Mouse (Mus musculus) MEL (cell line): ENCODE measurements around the gene Dclk1. TPM values are rescaled to one million over a fixed set of nuclear protein-coding genes. Genes with fewer than 3 reads are reported as not detected.

Experiments
- DNase-seq: peaks from one replicate; pipeline ENCODE4 v3.0.0; 2011; ENCODE audit warnings: low read depth, low spot score
- H3K27ac ChIP-seq: 2 replicates; pipeline ENCODE4 v1.5.1; 2012; ENCODE audit warnings: low read depth, mild to moderate bottlenecking, control low read depth, low read length, moderate library complexity; ENCODE audit not compliant: control insufficient read depth
- H3K27me3 ChIP-seq, 2 experiments: fragments of 150-350 bp in 1 of 2; sonication (generic) in 1 of 2; 2 replicates each; pipeline ENCODE4 v1.6.1; 2012; ENCODE audit warnings: low read length in 2 of 2, mild to moderate bottlenecking in 2 of 2, improper control_type of control experiment in 1 of 2, moderate library complexity in 1 of 2; ENCODE audit not compliant: insufficient read depth in 2 of 2, control insufficient read depth in 1 of 2
- H3K36me3 ChIP-seq, 2 experiments: 2 replicates each; pipeline ENCODE4 v1.6.1; 2012 to 2014; ENCODE audit warnings: low read length in 2 of 2, improper control_type of control experiment in 1 of 2, inconsistent platforms in 1 of 2, mild to moderate bottlenecking in 1 of 2; ENCODE audit not compliant: insufficient read depth in 2 of 2, control insufficient read depth in 1 of 2
- H3K4me1 ChIP-seq, 2 experiments: fragments of 150-350 bp in 1 of 2; sonication (generic) in 1 of 2; 2 replicates each; pipeline ENCODE4 v1.6.1; 2012; ENCODE audit warnings: low read length in 2 of 2, improper control_type of control experiment in 1 of 2, mild to moderate bottlenecking in 1 of 2; ENCODE audit not compliant: insufficient read depth in 2 of 2, control insufficient read depth in 1 of 2
- H3K4me3 ChIP-seq, 2 experiments: fragments of 150-350 bp in 1 of 2; sonication (generic) in 1 of 2; 2 replicates each; pipeline ENCODE4 v1.5.1; 2012; ENCODE audit warnings: low read depth in 2 of 2, low read length in 2 of 2, mild to moderate bottlenecking in 2 of 2, moderate library complexity in 2 of 2, control low read depth in 1 of 2, improper control_type of control experiment in 1 of 2; ENCODE audit not compliant: control insufficient read depth in 1 of 2, insufficient read depth in 1 of 2
- H3K79me2 ChIP-seq: 2 replicates; pipeline ENCODE4 v1.6.1; 2012; ENCODE audit warnings: mild to moderate bottlenecking, low read length, moderate library complexity; ENCODE audit not compliant: control insufficient read depth, poor library complexity, insufficient read depth
- H3K9ac ChIP-seq: 2 replicates; pipeline ENCODE4 v1.6.1; 2012; ENCODE audit warnings: low read depth, mild to moderate bottlenecking, control low read depth, low read length, moderate library complexity; ENCODE audit not compliant: control insufficient read depth, poor library complexity, severe bottlenecking
- H3K9me3 ChIP-seq: fragments of 150-350 bp; sonication (generic); replicated peaks from 2 replicates; pipeline ENCODE4 v1.6.1; 2012; ENCODE audit warnings: mild to moderate bottlenecking, low read length, improper control_type of control experiment, moderate library complexity; ENCODE audit not compliant: insufficient read depth
- BHLHE40 ChIP-seq: IDR thresholded peaks from 2 replicates; pipeline ENCODE4 v1.6.1; 2012; ENCODE audit warnings: low read depth, mild to moderate bottlenecking, inconsistent platforms, low read length, improper control_type of control experiment, borderline replicate concordance
- CHD1 ChIP-seq: IDR thresholded peaks from 2 replicates; pipeline ENCODE4 v1.6.1; 2012; ENCODE audit warnings: low read depth, mild to moderate bottlenecking, inconsistent platforms, low read length, improper control_type of control experiment
- CHD2 ChIP-seq: IDR thresholded peaks from 2 replicates; pipeline ENCODE4 v1.6.1; 2011; ENCODE audit warnings: low read length, improper control_type of control experiment
- CTCF ChIP-seq, 3 experiments: IDR thresholded peaks in 2 of 3; conservative IDR thresholded peaks in 1 of 3; 2 replicates each; pipeline ENCODE4 v1.5.1; 2011 to 2012; ENCODE audit warnings: low read length in 3 of 3, low read depth in 2 of 3, mild to moderate bottlenecking in 2 of 3, improper control_type of control experiment in 1 of 3, inconsistent platforms in 1 of 3, mixed read lengths in 1 of 3, moderate library complexity in 1 of 3; ENCODE audit not compliant: control insufficient read depth in 1 of 3, insufficient read depth in 1 of 3, poor library complexity in 1 of 3, severe bottlenecking in 1 of 3
- E2F4 ChIP-seq: IDR thresholded peaks from 2 replicates; pipeline ENCODE4 v1.6.1; 2011; ENCODE audit warnings: low read depth, low read length, improper control_type of control experiment, borderline replicate concordance
- ELF1 ChIP-seq: IDR thresholded peaks from 2 replicates; pipeline ENCODE4 v1.6.1; 2014; ENCODE audit warnings: low read depth, mild to moderate bottlenecking, inconsistent platforms, low read length, improper control_type of control experiment, moderate library complexity
- JUND ChIP-seq: IDR thresholded peaks from 2 replicates; pipeline ENCODE4 v1.6.1; 2011; ENCODE audit warnings: low read depth, mild to moderate bottlenecking, improper control_type of control experiment, low read length
- KAT2A ChIP-seq: conservative IDR thresholded peaks from 2 replicates; pipeline ENCODE4 v1.6.1; 2012; ENCODE audit warnings: low read depth, low read length, improper control_type of control experiment, inconsistent platforms
- MAFK ChIP-seq: IDR thresholded peaks from 2 replicates; pipeline ENCODE4 v1.6.1; 2011; ENCODE audit warnings: low read depth, mild to moderate bottlenecking, low read length, improper control_type of control experiment, borderline replicate concordance
- MAX ChIP-seq: IDR thresholded peaks from 2 replicates; pipeline ENCODE4 v1.6.1; 2011; ENCODE audit warnings: low read length, improper control_type of control experiment
- MAZ ChIP-seq: IDR thresholded peaks from 2 replicates; pipeline ENCODE4 v1.6.1; 2012; ENCODE audit warnings: low read depth, mild to moderate bottlenecking, inconsistent platforms, low read length, improper control_type of control experiment
- MEF2A ChIP-seq: IDR thresholded peaks from 2 replicates; pipeline ENCODE4 v1.6.1; 2014; ENCODE audit warnings: low read depth, mild to moderate bottlenecking, inconsistent platforms, low read length, improper control_type of control experiment; ENCODE audit not compliant: poor library complexity, insufficient replicate concordance, severe bottlenecking; ENCODE audit errors: extremely low read depth
- MXI1 ChIP-seq: IDR thresholded peaks from 2 replicates; pipeline ENCODE4 v1.6.1; 2011; ENCODE audit warnings: mild to moderate bottlenecking, low read depth, low read length, improper control_type of control experiment
- MYB ChIP-seq: IDR thresholded peaks from 2 replicates; pipeline ENCODE4 v1.6.1; 2011; ENCODE audit warnings: mild to moderate bottlenecking, low read depth, low read length, improper control_type of control experiment
- NRF1 ChIP-seq: IDR thresholded peaks from 2 replicates; pipeline ENCODE4 v1.6.1; 2014; ENCODE audit warnings: low read depth, mild to moderate bottlenecking, inconsistent platforms, low read length, improper control_type of control experiment, moderate library complexity; ENCODE audit not compliant: poor library complexity, insufficient read depth, severe bottlenecking
- POLR2AphosphoS2 ChIP-seq: IDR thresholded peaks from 2 replicates; pipeline ENCODE4 v1.6.1; 2011; ENCODE audit warnings: low read length, improper control_type of control experiment
- POLR2AphosphoS5 ChIP-seq: IDR thresholded peaks from 2 replicates; pipeline ENCODE4 v1.6.1; 2012; ENCODE audit warnings: low read depth, borderline replicate concordance, mild to moderate bottlenecking, inconsistent platforms, low read length, moderate library complexity, mixed read lengths
- RCOR1 ChIP-seq: IDR thresholded peaks from 2 replicates; pipeline ENCODE4 v1.6.1; 2012; ENCODE audit warnings: low read depth, mild to moderate bottlenecking, inconsistent platforms, low read length, improper control_type of control experiment
- SIN3A ChIP-seq: IDR thresholded peaks from 2 replicates; pipeline ENCODE4 v1.6.1; 2012; ENCODE audit warnings: low read length, improper control_type of control experiment, inconsistent platforms
- TBP ChIP-seq: IDR thresholded peaks from 2 replicates; pipeline ENCODE4 v1.8.0; 2011; ENCODE audit warnings: low read depth, low read length, improper control_type of control experiment
- TCF12 ChIP-seq: IDR thresholded peaks from 2 replicates; pipeline ENCODE4 v1.6.1; 2014; ENCODE audit warnings: low read depth, mild to moderate bottlenecking, inconsistent platforms, low read length, improper control_type of control experiment, moderate library complexity
- UBTF ChIP-seq: IDR thresholded peaks from 2 replicates; pipeline ENCODE4 v1.6.1; 2012; ENCODE audit warnings: low read depth, mild to moderate bottlenecking, inconsistent platforms, low read length, improper control_type of control experiment, moderate library complexity, borderline replicate concordance; ENCODE audit not compliant: insufficient read depth
- USF1 ChIP-seq: IDR thresholded peaks from 2 replicates; pipeline ENCODE4 v1.6.1; 2014; ENCODE audit warnings: low read depth, mild to moderate bottlenecking, inconsistent platforms, low read length, improper control_type of control experiment, moderate library complexity
- USF2 ChIP-seq, 2 experiments: IDR thresholded peaks; 2 replicates each; pipeline ENCODE4 v1.6.1; 2011 to 2012; ENCODE audit warnings: improper control_type of control experiment in 2 of 2, low read length in 2 of 2, borderline replicate concordance in 1 of 2, inconsistent platforms in 1 of 2, low read depth in 1 of 2, mild to moderate bottlenecking in 1 of 2; ENCODE audit not compliant: insufficient read depth in 1 of 2
- ZC3H11A ChIP-seq: IDR thresholded peaks from 2 replicates; pipeline ENCODE4 v1.6.1; 2012; ENCODE audit warnings: low read depth, mild to moderate bottlenecking, inconsistent platforms, low read length, improper control_type of control experiment
- ZKSCAN1 ChIP-seq: IDR thresholded peaks from 2 replicates; pipeline ENCODE4 v1.6.1; 2012; ENCODE audit warnings: low read depth, mild to moderate bottlenecking, inconsistent platforms, low read length, improper control_type of control experiment, moderate library complexity
- polyA plus RNA-seq, 2 experiments: library from polyadenylated mRNA; stranded (reverse) in 1 of 2; unstranded in 1 of 2; fragments of >175 nt in 1 of 2; fragments of >200 nt in 1 of 2; gene quantifications; 2 replicates each; pipeline versions ENCODE4 v1.2.1 to v1.2.4; 2012; ENCODE audit warnings: low replicate concordance in 2 of 2, low read depth in 1 of 2; ENCODE audit not compliant: insufficient read length in 2 of 2, insufficient read depth in 1 of 2, missing spikeins in 1 of 2
- total RNA-seq: library from RNA; depleted of rRNA; stranded (reverse); fragments of 300-350 nt; gene quantifications from 2 replicates; pipeline ENCODE4 v1.2.3, GENCODE M21; 2012

The Dclk1 gene
- total and polyA plus RNA-seq, 3 experiments = not detected

GRCm38 (mm10) chr3:55305653-55306052 lies 63.5 kb downstream of the Dclk1 start:
- TF ChIP-seq MAX = no peak
- no peak for TF ChIP-seq CTCF (IDR thresholded peaks at IDR 0.05 in 2 of 3, conservative IDR thresholded peaks at IDR 0.05 in 1 of 3; ENCODE audit: control insufficient read depth in 1 of 3, insufficient read depth in 1 of 3, low read depth in 2 of 3, low read length in 3 of 3, poor library complexity in 1 of 3, severe bottlenecking in 1 of 3)
- no peak for TF ChIP-seq POLR2AphosphoS2
- no peak for TF ChIP-seq USF2 (IDR thresholded peaks at IDR 0.05; ENCODE audit: borderline replicate concordance in 1 of 2, insufficient read depth in 1 of 2, low read depth in 1 of 2, low read length in 2 of 2)
- TF ChIP-seq MXI1 = no peak
- no peak for TF ChIP-seq POLR2AphosphoS5
- no peak for TF ChIP-seq SIN3A
- no peak for TF ChIP-seq MYB
- TF ChIP-seq RCOR1 = no peak
- no peak for TF ChIP-seq NRF1
- TF ChIP-seq ZKSCAN1 = no peak
- TF ChIP-seq MEF2A = no peak
- Histone ChIP-seq H3K27me3 (no peaks in the 10 kb centered on the region), H3K4me1 (no peaks in the 10 kb centered on the region), H3K9ac (no peak overlapping the region), H3K36me3 (no peaks in the 10 kb centered on the region), H3K27ac (no peak overlapping the region), H3K9me3 (no peaks in the 10 kb centered on the region), H3K4me3 (no peak overlapping the region), H3K79me2 (no peaks in the 10 kb centered on the region)
- no peak for DNase-seq

- TF ChIP-seq JUND (no peak), ELF1 (no peak), MAZ (no peak), CHD1 (no peak), E2F4 (no peak), TCF12 (no peak), ZC3H11A (no peak), TBP (no peak), USF1 (no peak), SIN3A (no peak), MAFK (no peak), UBTF (no peak), MYB (no peak), BHLHE40 (no peak), ZKSCAN1 (no peak), CHD2 (no peak), KAT2A (no peak), MAX (no peak)
- H3K36me3 ChIP-seq = no peaks in the 10 kb centered on the region
- no peaks in the 10 kb centered on the region for H3K79me2 ChIP-seq
- no peak overlapping the region for H3K4me3 ChIP-seq
- no peaks in the 10 kb centered on the region for H3K27me3 ChIP-seq
- H3K27ac ChIP-seq = no peak overlapping the region
- H3K9me3 ChIP-seq = no peaks in the 10 kb centered on the region
- H3K9ac ChIP-seq = no peak overlapping the region
- H3K4me1 ChIP-seq = no peaks in the 10 kb centered on the region
- DNase-seq = no peak
Measured at GRCm38 (mm10) chr3:55307553-55308177, 65.5 kb downstream of the Dclk1 start.
